Mouse (Mus musculus) liver, embryonic 18 days (tissue): ENCODE data around the gene Khnyn. TPM values are rescaled to one million over a fixed set of nuclear protein-coding genes. Genes with fewer than 3 reads are reported as not detected.

Experiments used
- polyA plus RNA-seq: library from polyadenylated mRNA; depleted of rRNA; stranded (reverse); fragments of >200 nt; gene quantifications from 2 replicates; pipeline ENCODE4 v1.2.3, GENCODE M21; 2012; rRNA removed

The Khnyn gene
- 12.7 and 14.5 TPM in 2 replicates for polyA plus RNA-seq

DNA sequence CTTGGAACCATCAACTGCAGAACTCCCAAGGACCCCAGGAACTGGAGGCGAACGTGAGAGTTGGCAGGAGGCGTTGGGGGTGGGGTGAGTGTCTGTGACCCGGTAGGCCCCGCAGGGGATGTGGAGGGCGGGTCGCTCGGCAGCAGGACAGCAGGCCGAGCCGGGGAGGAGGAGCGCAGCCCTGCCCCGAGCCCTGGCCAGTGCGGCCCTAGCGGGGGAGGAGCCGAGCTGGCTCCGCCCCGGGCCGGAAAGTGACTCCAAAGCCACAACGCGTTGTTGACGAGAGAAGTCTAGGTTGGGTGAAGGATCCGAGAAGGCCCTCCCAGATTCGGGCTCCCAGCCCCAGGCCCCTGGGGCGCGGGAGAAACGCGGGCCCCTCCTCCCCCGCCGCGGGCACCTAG is at the start of gene Khnyn:
Gene Khnyn, plus strand, starts transcription at position 235 of the 401 bp plus-strand sequence.

DNA sequence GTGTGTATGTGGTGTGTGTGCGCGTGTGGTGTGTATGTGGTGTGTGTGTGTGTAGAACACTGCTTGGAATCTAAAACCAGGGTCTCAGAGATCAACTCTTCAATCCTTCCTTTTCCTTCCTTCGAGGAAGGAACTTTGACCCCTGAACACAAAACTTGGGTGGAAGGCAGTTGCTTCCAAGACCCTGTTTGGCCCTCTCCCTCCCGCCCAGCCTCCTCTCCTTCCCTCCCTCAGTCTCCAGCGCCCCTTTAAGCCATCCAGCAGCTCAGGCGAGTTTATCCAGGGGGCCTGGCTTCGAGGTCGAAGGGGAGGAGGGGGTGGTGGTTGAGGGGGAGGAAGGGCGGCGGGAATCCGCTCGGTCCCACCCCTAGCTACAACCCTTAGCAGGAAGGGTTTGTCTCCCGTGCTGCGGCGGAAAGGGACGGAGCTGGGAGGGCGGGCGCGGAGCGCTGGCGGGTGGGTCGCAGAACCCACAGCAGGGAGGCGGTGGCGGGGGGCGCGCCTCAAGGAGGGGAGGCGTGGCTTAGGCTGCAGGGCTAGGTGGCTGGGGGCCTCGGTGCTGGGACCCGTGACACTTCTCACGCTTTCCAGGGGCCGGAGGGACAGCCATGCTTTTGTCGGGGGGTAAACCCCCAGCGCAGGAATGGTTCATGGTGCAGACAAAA is 31.0 kb upstream of the Khnyn start, which contains the start of gene Nynrin:
Gene Nynrin, plus strand, starts transcription at position 390 of the 665 bp plus-strand sequence.

DNA sequence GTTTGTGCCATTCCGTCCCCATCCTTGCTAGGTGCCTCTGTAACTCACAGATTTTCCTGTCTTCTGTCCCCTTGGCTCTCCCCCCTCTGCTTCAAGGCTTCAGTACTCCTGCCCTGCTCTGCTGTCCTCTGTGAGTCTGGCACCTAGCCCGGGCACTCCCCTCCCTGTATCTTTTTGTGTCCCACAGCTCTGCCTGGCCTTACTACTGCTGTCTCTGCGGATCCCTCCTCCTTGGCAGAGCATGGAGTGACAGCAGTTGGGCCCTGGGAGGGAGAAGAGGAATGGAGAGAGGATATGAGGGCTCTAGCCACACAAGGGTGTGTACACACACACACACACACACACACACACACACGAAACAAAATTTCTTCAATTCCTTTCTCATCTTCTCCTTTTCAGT is 581 bp upstream of the Khnyn start, which contains the start of gene Cbln3:
Gene Cbln3, minus strand, starts transcription at position 227 of the 400 bp plus-strand sequence.

DNA sequence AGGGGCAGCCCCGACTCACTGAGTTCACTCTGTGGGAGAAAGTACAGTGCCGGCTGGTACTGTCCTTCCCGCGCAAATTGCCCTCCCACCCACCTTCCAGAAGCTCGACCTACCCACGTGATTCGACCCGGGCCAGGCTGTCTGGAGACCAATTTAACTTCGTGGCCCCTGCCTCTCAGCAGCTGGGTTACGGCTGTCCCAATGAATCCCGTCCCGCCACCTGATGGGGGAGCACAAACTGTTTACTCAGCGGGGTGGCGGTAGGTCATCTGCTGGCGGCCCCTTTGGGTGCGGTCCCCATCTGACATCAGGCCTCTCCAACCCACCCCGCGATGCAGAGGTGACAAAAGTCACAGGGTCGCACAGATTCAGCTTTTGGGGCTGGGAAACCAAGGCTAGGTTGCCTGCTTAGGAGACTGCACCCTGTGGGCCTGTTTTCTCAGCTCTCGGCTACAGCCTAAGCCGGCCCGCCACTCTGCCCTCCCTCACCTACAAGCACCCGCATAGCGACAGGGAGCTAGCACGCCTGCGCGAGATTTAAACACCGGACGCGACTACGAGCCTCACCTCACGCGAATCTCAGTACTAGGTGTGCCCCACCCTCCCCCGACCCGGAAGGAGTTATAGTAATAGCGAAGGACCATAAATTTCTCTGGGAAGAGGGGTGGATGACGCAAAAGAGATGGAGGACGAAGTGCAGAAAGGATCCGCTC is 15.1 kb downstream of the Khnyn start, which contains the start of gene Sdr39u1:
Gene Sdr39u1, minus strand, starts transcription at position 593 of the 713 bp plus-strand sequence.

DNA sequence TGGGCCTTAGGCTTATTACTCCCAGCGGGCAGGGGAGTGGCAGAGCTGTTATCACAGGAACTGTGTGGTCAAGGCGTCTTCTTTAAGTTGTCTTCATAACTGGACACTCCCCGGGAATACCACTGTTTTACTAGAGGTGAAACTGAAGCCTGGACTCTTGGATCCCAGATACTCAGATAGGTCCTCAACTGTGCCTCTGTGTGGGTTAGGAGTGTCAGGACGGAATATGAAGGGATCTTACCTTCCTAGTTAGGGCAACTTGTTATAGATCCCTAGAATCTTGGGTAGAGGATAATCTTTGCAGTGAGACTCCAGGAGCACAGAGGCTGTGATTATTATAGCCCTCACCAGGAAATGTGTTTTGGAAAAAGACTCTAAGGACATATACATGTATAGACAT is 59.8 kb downstream of the Khnyn start, which contains the start of gene Cma1:
Gene Cma1, minus strand, starts transcription at position 101 of the 400 bp plus-strand sequence.

Other genes starting within 250 kb of the Khnyn start
- gene Ipo4, start 249.0 kb upstream of the Khnyn start, polyA plus RNA-seq: 21.5 and 30.6 TPM in 2 replicates
- gene Gm49378, start 247.1 kb upstream of the Khnyn start, polyA plus RNA-seq: 1.5 TPM in 2 replicates
- 27.6 and 31.3 TPM in 2 replicates for gene Tm9sf1, start 241.1 kb upstream of the Khnyn start, polyA plus RNA-seq
- gene Tssk4, start 234.8 kb upstream of the Khnyn start, polyA plus RNA-seq: 0.37 and 0.43 TPM in 2 replicates
- 12.1 and 12.3 TPM in 2 replicates for gene Mdp1, start 224.4 kb upstream of the Khnyn start, polyA plus RNA-seq
- 13.9 and 15.5 TPM in 2 replicates for gene Gmpr2, start 213.0 kb upstream of the Khnyn start, polyA plus RNA-seq
- gene Nedd8, start 212.8 kb upstream of the Khnyn start, polyA plus RNA-seq: 132 and 150 TPM in 2 replicates
- gene Tinf2, start 203.1 kb upstream of the Khnyn start, polyA plus RNA-seq: 10.4 and 12.1 TPM in 2 replicates
- 9.0 and 11.1 TPM in 2 replicates for gene Tgm1, start 171.0 kb upstream of the Khnyn start, polyA plus RNA-seq
- 22.7 and 23.3 TPM in 2 replicates for gene Rabggta, start 162.7 kb upstream of the Khnyn start, polyA plus RNA-seq
- gene Dhrs1, start 139.3 kb upstream of the Khnyn start, polyA plus RNA-seq: 48.3 and 54.5 TPM in 2 replicates
- gene Nop9, start 139.3 kb upstream of the Khnyn start, polyA plus RNA-seq: 10.4 and 10.6 TPM in 2 replicates
- 155 and 165 TPM in 2 replicates for gene Cideb, start 126.5 kb upstream of the Khnyn start, polyA plus RNA-seq
- 0.85 and 1.1 TPM in 2 replicates for gene Ltb4r2, start 123.5 kb upstream of the Khnyn start, polyA plus RNA-seq
- gene Ltb4r1, start 119.0 kb upstream of the Khnyn start, polyA plus RNA-seq: 10.9 and 15.1 TPM in 2 replicates
- gene Adcy4, start 100.9 kb upstream of the Khnyn start, polyA plus RNA-seq: 1.8 and 2.3 TPM in 2 replicates
- 8.7 and 9.9 TPM in 2 replicates for gene Ripk3, start 96.1 kb upstream of the Khnyn start, polyA plus RNA-seq
- 0.96 and 1.2 TPM in 2 replicates for gene Nfatc4, start 61.8 kb upstream of the Khnyn start, polyA plus RNA-seq
- gene Nynrin, start 30.9 kb upstream of the Khnyn start, polyA plus RNA-seq: 1.2 and 1.3 TPM in 2 replicates
- gene Cbln3, start 555 bp upstream of the Khnyn start, polyA plus RNA-seq: 0.25 and 0.39 TPM in 2 replicates
- gene Sdr39u1, start 15.3 kb downstream of the Khnyn start, polyA plus RNA-seq: 14.9 and 16.8 TPM in 2 replicates
- gene Cma1, start 59.7 kb downstream of the Khnyn start, polyA plus RNA-seq: 0.65 and 0.70 TPM in 2 replicates
- gene Cma2, start 66.0 kb downstream of the Khnyn start, polyA plus RNA-seq: not detected in 2 replicates
- 0.02 and 0.08 TPM in 2 replicates for gene Mcpt1, start 133.0 kb downstream of the Khnyn start, polyA plus RNA-seq
- not detected in 2 replicates for gene Mcpt9, start 145.5 kb downstream of the Khnyn start, polyA plus RNA-seq
- gene Mcpt2, start 157.1 kb downstream of the Khnyn start, polyA plus RNA-seq: 0.16 and 0.21 TPM in 2 replicates
- gene Mcpt4, start 177.4 kb downstream of the Khnyn start, polyA plus RNA-seq: 0.03 and 0.10 TPM in 2 replicates
- gene Mcpt8, start 200.3 kb downstream of the Khnyn start, polyA plus RNA-seq: 1.8 and 2.4 TPM in 2 replicates
- gene Ctsg, start 217.6 kb downstream of the Khnyn start, polyA plus RNA-seq: 47.4 and 61.1 TPM in 2 replicates
- gene Gzme, start 235.7 kb downstream of the Khnyn start, polyA plus RNA-seq: not detected in 2 replicates
- gene Gzmd, start 247.7 kb downstream of the Khnyn start, polyA plus RNA-seq: not detected in 2 replicates